Mouse (Mus musculus) brain, adult 10 weeks (tissue): ENCODE measurements around the gene Scaf4. TPM values are rescaled to one million over a fixed set of nuclear protein-coding genes. Genes with fewer than 3 reads are reported as not detected.

Experiments used
- polyA plus RNA-seq: library from polyadenylated mRNA; stranded (reverse); fragments of 350-450 nt; fragmentation: Illumina TruSeq; extraction: RNeasy Lipid Tissue Mini Kit (QIAGEN cat#74804); gene quantifications from one replicate; pipeline ENCODE4 v1.2.3, GENCODE M21; 2015; ENCODE audit warnings: low read depth, low replicate concordance

Gene Scaf4
- polyA plus RNA-seq = 23.4 TPM

DNA sequence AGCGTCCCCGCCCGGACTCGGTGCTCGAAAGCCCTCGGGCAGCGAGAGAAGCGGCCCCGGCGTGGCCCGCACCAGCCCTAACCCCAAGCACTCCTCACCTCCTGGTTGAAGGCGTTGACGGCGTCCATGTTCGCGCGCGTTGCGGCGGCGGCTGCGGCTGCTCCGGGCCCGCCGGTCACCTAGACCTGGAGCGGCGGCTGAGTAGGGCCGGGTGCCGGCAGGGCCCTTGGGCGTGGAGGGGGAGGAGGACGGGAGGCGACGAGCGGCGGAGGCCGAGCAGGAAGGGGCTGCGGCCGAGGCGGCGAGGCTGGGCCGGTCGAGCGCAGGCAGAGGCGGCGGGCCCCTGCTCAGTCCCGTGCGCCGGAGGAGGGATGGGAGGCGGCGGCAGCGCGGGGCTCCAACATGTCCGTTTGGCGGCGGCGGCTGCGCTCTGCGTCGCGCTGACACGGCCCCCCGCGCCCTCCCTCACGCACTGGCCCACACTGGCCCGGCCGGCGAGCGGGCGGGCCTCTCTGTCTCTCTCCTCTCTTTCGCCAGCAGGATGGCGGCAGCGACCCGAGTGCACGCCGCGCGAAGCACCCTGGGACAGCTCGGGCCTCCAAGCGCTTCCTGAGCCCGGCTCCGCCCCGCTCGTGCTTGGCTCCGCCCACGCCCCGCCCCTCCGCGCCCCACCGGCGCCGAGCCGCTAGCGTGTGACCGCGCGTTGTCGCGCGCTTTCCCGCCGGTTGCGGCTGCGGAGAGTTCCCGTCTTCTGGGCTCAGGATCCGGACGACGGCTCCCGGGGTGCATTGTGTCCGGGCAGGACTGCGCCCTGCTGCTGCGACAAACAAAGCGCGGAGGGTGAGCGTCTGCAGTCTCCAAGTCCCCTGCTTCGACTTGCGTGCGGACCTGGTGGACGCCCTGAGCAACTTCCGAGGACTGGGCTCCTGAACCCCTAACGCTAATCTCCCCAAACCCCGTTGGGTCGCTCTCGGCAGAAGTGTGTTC is at the start of gene Scaf4:
TSS of gene Scaf4 (minus strand) at position 599 of the 987 bp plus-strand sequence.

DNA sequence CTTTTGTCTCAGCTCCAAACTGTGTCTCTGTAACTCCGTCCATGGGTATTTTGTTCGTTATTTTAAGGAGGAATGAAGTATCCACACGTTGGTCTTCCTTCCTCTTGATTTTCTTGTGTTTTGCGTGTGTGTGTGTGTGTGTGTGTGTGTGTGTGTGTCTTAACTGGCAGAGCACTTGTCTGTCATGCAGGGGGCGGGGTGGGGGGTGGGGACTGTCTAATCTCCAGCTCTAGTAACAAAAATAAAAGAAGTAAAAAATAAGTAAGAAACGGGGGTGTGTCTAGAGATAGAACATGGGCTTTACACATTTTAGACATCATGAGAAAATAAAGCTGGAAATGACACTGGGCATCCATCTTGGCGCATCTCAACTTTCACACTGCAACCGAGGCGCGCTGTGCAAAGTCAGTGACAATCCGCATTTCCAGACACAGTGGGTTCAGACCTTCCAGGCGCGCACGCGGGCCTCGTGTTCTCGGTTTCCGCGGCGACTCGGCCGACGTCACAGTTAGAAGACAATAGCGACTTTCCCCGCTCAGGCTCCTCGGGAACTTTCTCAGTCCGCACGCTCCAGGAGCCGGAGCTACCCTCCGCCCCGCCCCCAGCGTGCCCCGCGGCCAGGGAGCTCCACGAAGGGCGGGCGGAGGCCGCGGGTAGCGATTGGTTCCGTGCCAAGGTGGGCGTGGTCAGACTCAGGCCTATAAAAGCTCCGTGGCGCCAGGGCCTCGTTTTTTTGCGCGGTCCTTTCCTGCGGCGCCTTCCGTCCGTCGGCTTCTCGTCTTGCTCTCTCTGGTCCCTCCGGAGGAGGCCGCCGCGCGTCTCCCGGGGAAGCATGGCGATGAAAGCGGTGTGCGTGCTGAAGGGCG is 64.0 kb downstream of the Scaf4 start, which contains the start of gene Sod1:
TSS of gene Sod1 (plus strand) at position 729 of the 866 bp plus-strand sequence.

Other genes with a start within 250 kb of the Scaf4 start
- gene Tiam1, start 140.7 kb downstream of the Scaf4 start, polyA plus RNA-seq = 37.6 TPM
- gene Sod1, start 63.7 kb downstream of the Scaf4 start, polyA plus RNA-seq = 784 TPM
- gene Hunk, start 101.5 kb upstream of the Scaf4 start, polyA plus RNA-seq = 8.2 TPM